Mouse (Mus musculus): ENCODE measurements around the gene Tfdp1.
A peak's percentile ranks its signal among the peaks of the same experiment; 100 is the strongest.
"Not testable (repeated sequence)": the region's sequence is repeated elsewhere in the genome, so short reads cannot be mapped to it uniquely, and the experiment has no call there.

Tfdp1 gene

GRCm38 (mm10) chr8:13338255-13338860, at the start of gene Tfdp1:
Gene Tfdp1, plus strand, starts transcription at chr8:13338751.
- DNase-seq (ENCODE audit: extremely low read depth, insufficient read length, low spot score), result peak; percentile 92

DNA sequence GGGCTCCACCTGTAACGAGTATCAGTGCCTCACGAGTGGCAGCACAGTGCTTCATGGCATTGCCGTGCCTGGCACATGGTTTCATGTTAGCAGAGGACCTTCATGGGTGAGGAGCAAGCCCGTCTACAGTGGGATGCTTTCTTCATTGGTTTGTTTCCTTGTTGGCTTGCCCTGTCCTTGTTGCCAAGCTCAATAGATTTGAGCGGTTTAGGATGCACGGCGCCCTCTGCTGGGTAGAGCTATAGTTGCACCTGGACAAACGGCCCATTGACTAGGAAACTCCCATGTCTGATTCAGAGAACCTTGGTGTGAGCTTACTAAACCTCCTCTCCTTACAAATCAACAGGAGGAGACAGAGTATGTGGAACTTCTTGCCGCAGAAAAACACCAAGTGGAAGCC, 46.2 kb upstream of the Tfdp1 start:
- DNase-seq (ENCODE audit: extremely low read depth, insufficient read length, low spot score), result peak; percentile 49

GRCm38 (mm10) chr8:13293677-13294470, 44.7 kb upstream of the Tfdp1 start:
- no peak for DNase-seq (ENCODE audit: extremely low read depth, insufficient read length, low spot score)

DNA sequence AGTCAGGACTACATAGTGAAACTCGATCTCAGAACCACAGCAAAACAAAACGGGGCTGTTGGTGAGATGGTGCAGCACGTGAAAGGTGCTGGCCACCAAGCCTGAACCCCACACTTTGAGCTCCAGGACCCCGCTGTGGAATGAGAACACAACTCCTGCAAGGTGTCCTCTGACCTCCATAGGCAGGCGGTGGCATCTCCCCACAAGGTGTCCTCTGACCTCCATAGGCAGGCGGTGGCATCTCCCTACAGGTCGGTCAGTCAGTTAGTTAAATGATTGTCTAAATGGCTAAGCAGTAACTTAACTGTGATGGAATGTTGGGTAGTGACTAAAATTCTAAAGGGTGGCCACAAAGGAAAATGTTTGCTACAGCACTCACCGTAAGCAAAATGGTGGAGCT, 39.0 kb upstream of the Tfdp1 start:
- no peak for DNase-seq (ENCODE audit: extremely low read depth, insufficient read length, low spot score)

DNA sequence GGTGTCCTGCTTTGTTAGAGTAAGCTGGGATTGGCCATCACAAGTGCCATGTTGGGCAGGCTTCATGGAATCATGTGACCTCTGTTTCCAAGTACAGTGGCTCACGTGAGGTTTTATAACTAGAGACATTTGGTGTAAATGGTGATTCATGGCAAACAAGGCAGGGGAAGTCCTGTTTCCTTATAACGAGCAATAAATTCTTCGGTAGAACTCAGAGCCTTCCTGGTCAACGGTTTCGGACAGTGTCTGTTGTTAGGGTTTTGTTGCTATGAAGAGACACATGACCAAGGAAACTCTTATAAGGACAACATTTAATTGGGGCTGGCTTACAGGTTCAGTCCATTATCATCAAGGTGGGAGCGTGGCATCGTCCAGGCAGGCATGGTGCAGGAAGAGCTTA, 37.5 kb upstream of the Tfdp1 start:
- DNase-seq (ENCODE audit: extremely low read depth, insufficient read length, low spot score), result no peak

DNA sequence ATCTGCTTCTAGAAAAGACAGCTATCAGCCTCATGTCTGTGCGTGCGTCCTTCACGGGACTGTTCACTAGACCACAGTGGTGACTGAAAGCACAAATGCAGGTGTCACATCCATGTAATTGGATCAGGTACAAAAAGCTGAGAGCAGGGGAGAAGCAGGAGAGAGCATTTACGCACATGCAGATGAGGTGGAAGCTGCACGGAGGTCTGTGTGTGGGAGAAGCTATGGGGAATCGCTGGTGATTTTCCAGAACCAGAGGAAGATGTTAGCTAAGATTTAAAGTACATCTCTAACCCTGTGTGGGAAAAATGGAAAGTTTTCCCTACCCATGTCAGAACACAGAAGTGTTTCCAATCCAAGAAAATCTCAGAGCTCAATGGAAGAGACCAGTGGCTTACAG, 33.1 kb upstream of the Tfdp1 start:
- DNase-seq (ENCODE audit: extremely low read depth, insufficient read length, low spot score), result no peak

- no peak for DNase-seq (ENCODE audit: extremely low read depth, insufficient read length, low spot score)
Measured at GRCm38 (mm10) chr8:13305884-13306283, 32.7 kb upstream of the Tfdp1 start.

DNA sequence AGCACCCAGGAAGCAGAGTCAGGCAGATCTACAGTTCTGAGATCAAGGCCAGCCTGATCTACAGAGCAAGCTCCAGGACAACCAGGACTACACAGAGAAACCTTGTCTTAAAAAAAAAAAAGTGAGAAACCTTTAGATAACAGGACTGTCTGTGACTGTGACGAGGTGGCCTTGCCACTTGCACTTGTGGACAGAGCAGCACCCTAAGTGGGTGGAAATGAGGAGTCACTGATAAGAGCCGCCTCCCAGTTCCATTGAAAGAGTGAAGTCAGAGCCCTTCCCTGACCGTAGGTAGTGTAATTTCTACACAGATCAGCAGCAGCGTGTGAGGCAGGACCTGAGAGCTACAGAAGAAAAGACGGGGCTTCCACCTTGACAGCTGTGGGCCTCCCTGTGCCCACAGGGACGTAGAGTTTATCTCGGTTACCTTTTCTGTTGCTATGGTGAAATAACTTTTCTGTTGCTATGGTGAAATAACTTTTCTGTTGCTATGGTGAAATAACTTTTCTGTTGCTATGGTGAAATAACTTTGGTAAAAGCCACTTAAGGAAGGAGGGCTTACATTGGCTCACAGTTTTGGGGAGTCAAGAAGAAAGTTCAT, 32.1 kb upstream of the Tfdp1 start:
- DNase-seq (ENCODE audit: extremely low read depth, insufficient read length, low spot score), result no peak

- no peak for DNase-seq (ENCODE audit: extremely low read depth, insufficient read length, low spot score)
Measured at GRCm38 (mm10) chr8:13306916-13307315, 31.6 kb upstream of the Tfdp1 start.

DNA sequence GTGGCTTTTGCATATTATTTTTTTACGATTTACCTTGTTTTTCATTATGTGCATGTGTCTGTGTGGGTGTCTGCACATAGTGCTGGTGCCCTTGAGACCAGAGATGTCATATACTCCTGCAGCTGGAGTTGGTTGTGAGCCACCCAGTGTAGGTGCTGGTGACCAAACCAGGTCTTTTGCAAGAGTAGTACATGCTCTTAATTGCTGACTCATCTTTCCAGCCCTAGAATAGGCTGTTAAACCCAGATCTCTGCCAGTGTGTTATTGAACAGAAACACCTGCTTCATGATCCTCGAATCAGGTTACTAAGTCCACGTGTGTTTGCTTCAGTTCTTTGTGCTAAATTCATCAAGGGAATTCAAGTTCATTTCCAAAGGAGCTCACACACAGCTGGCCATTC, 23.6 kb upstream of the Tfdp1 start:
- DNase-seq (ENCODE audit: extremely low read depth, insufficient read length, low spot score), result no peak

DNA sequence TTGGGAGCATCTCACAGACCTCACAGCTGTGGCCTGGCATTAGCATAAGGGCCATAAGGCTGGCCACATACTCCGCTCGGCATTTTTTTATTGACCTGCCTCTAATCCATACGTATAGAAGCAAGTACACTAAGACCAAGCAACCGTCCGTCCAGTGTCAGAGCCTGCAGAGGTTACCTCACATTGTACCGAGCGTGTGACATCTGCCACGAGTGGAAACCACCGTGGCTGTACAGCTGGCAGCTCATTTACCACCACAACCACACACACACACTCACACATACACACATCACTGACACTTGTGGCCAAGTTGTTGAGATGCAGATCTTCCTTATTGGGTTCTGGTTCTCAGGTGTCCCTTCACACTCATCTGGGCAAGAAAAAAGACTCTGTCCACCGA, 21.9 kb upstream of the Tfdp1 start:
- no peak for DNase-seq (ENCODE audit: extremely low read depth, insufficient read length, low spot score)

DNA sequence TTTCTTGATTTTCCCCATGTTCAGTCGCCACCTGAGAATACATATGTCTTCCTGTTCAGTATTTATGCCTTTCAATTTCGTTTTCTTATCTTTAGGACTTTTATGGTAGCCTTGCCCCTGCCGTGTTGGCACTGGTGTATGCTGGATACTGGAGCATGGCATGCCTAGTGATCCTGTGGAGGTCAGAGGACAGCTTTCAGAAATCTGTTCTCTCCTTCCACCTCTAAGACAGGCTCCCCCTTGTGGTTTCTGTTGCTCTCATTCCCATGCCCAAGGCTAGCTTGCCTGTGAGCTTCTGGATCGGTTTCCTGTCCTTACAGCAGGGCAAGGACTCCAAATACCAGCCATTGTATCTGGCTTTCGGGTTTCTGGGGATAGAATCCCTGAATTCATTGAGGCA, 12.0 kb upstream of the Tfdp1 start:
- DNase-seq (ENCODE audit: extremely low read depth, insufficient read length, low spot score), result peak; percentile 25

GRCm38 (mm10) chr8:13334671-13335070, 3.9 kb upstream of the Tfdp1 start:
- DNase-seq (ENCODE audit: extremely low read depth, insufficient read length, low spot score), result no peak

DNA sequence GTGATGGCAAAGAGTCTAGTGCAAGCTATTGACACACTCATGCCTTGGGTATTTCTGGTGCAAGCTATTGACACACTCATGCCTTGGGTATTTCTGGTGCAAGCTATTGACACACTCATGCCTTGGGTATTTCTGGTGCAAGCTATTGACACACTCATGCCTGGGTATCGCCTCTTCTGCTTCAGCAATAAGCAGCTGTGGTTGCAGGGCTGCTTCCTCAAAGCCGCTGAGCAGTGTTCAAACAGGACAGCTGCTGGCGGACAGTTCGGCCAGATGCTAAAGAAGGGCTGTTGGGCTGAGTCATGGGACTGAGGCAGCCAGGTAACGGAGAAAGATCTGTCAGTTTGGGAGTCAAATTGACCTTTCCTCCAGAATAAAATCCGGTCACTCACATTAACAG, 1.3 kb upstream of the Tfdp1 start:
- not testable (repeated sequence) for DNase-seq (ENCODE audit: extremely low read depth, insufficient read length, low spot score)

DNA sequence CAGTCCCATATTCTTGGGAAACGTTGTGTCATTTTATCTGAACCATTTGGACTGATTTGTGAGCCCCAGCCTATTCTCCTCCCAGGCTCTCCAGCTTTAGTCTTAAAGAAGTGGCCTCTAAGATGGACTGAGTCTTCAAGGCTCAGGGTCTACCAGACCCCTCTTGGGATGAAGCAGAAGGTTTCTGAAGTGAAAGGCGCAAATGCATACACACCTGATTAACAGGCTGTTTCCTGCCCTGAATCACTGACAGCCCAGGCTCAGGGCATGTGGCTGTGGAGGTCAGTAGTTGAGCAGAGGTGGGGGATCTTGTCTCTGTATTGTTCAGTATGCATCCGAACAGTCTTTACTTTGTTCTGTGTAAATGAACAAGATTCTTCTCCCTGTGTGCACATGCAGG, 873 bp upstream of the Tfdp1 start:
- no peak for DNase-seq (ENCODE audit: extremely low read depth, insufficient read length, low spot score)

- peak; percentile 69 for DNase-seq (ENCODE audit: extremely low read depth, insufficient read length, low spot score)
Measured at GRCm38 (mm10) chr8:13338901-13339645, 522 bp downstream of the Tfdp1 start.

DNA sequence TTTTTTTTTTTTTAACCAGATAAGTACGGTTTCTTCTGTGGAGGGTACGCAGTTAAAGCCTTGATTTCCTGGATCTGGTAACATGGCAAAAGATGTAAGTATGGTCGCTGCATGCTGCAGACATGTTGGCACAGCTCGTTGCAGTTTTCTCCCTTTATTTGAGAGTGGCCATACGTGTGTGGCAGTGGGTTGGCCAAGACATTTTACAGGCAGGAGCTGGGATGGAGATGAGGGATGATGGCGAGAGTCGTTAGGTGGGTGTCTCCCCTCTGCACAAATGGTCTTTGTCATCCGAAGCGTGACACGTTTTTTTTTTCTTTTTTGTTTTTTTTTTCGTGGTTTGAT, 1.1 kb downstream of the Tfdp1 start:
- DNase-seq (ENCODE audit: extremely low read depth, insufficient read length, low spot score), result no peak

GRCm38 (mm10) chr8:13340650-13341049, 2.1 kb downstream of the Tfdp1 start:
- peak; percentile 49 for DNase-seq (ENCODE audit: extremely low read depth, insufficient read length, low spot score)

DNA sequence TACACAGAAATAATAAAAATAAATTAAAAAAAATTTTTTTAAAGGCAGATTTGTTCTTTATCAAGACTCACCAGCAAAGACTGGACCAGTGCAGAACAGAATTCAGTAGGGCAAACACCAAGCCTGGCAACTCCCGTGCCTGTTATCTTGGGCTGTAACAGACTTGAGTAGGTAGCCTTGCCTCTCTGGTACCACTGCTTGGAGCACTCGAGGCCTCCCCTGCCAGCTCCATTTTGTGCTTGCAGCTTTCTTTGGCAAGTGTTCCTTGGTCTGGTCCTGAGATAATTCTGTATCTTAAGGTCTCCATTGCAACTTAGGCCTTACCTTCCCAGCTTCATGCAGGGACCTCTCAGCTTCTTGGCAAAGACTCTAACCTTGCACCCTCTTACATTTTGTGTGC, 3.8 kb downstream of the Tfdp1 start:
- DNase-seq (ENCODE audit: extremely low read depth, insufficient read length, low spot score), result no peak

DNA sequence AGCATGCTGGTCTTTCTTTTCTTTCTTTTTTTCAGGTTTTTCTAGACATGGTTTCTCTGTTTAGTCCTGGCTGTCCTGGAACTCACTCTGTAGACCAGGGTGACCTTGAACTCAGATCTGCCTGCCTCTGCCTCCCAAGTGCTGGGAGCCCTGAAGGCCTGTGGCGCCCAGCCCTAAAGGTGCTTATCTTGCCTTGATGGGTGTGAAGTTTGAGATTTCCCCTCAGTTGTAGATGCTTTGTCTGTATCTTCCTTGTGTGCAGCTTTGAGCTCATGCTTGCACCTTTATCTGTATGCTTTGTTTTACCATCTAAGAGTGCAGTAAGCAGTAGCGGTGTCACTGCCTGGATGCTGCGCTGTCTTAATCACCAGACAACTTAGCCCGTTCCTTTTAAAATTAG, 4.6 kb downstream of the Tfdp1 start:
- DNase-seq (ENCODE audit: extremely low read depth, insufficient read length, low spot score), result no peak

GRCm38 (mm10) chr8:13350052-13350451, 11.5 kb downstream of the Tfdp1 start:
- DNase-seq (ENCODE audit: extremely low read depth, insufficient read length, low spot score), result no peak
